Mouse (Mus musculus) adrenal gland, adult 18-20 months (tissue): Measurements from ENCODE around the gene Tysnd1. TPM values are rescaled to one million over a fixed set of nuclear protein-coding genes. Genes with fewer than 3 reads are reported as not detected.
A peak's percentile ranks its signal among the peaks of the same experiment; 100 is the strongest.

Experiments used
- DNase-seq, 2 experiments: peaks; one replicate each; pipeline ENCODE4 v3.0.0; 2021 to 2022; ENCODE audit warnings: low spot score in 2 of 2
- total RNA-seq, 2 experiments: library from RNA; stranded (reverse); gene quantifications; 1 replicate in 1 of 2; 2 replicates in 1 of 2; pipeline ENCODE4 v1.2.3; 2021

Tysnd1 gene
- total RNA-seq, 2 experiments from 2014 or later = 82.4 to 130 TPM

- DNase-seq = no peak
Observed at GRCm38 (mm10) chr10:61734377-61734776, 39.1 kb downstream of the Tysnd1 start.

GRCm38 (mm10) chr10:61736671-61737078 lies 41.4 kb downstream of the Tysnd1 start:
- no peak for DNase-seq

DNA sequence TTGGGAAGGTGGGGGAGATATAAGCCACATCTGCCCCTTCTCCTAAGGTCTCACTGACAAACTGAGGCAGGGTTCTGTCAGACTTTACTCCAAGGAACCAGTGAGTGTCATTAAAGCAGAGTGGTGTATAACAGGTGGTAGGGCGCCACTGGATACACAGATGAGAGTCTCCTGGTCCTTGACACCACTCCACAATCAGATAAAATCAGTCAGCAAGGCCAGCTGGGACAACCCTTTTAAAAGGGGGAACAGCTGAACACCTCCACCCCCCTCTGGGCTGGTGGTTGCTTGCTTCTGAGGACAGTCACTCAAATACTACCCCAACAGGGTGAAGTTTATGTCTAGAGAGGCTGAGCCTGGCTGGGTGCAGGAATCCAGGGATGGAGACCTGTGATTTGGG lies 42.2 kb downstream of the Tysnd1 start:
- no peak for DNase-seq

DNA sequence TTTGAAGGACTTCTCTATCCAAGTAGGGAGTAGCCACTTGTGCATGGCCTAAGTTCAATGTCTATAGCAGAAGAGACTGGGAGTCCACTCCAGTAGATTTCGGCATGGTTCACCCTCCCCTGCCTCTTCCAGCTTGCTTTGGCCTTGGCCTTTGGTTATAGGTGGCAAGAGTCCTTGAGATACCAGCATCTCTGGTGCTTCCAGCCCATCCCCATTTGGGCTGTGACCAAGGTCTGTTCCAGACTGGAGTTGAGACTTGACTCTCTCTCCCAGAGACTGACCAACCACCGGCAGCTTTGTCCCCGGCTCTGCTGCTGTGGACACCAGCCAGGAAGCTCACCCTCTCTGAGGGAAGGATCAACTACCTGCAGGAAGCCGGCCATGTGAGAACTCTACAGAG lies 42.8 kb downstream of the Tysnd1 start:
- no peak for DNase-seq

- peak in 1 of 2 experiments; percentile 51 for DNase-seq
Observed at GRCm38 (mm10) chr10:61741306-61741705, 46.0 kb downstream of the Tysnd1 start.

- no peak for DNase-seq
Observed at GRCm38 (mm10) chr10:61741873-61742272, 46.6 kb downstream of the Tysnd1 start.

DNA sequence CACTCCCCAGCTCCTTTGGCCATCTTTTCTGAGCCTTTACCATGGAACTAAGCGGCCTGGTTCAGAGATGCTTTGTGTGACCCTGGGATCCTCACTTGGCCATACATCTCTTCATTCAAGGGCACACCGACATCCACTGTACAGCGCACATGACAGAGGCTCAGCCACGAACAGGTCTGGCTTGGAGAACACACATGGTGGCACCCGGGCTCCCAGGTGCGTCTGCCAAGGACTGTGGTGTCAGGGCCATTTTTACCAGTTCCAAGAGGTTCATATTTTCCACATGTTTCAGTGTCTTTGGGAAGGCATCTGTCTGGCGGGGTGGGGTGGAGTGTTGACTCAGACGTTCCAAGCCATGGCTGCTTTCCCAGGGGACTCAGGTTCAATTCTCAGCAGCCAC lies 47.0 kb downstream of the Tysnd1 start:
- DNase-seq = no peak

DNA sequence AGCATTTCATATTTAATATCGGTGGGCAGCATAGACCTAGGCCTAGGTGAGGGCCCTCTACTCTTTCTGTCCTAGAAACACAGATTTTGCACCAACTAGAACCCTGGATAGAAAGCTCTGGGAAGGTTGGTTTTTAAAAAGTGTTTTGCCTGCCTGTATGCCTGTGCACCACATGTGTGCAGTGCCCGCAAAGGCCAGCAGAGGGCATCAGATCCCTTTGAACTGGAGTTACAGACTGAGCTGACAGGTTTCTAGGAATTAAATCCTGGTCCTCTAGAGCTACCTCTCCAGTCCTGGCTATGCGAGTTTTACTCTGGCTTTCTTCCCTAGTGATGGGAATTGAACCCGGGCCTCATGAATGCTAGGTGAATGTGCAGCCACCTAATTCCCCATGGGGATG lies 49.8 kb downstream of the Tysnd1 start:
- DNase-seq = no peak

GRCm38 (mm10) chr10:61747302-61747701 lies 52.0 kb downstream of the Tysnd1 start:
- no peak for DNase-seq

DNA sequence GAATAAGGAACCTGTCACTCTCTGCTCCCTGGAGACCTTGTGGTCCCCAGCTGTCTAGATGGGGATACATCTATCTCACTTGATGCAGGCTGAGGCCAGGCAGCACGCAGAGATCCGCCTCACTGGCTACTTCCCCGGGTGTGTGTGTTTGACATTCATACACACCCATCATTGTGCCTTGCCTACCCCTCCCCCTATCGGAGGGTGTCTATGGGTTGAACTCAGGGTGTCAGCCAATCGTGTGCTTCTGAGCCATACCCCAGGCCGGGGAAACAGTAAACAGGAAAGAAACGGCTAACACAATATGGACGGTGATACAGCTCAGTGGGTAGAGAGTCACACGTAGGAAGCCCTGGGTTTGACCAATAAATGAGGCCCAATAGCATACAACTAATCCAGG lies 54.7 kb downstream of the Tysnd1 start:
- DNase-seq = no peak

DNA sequence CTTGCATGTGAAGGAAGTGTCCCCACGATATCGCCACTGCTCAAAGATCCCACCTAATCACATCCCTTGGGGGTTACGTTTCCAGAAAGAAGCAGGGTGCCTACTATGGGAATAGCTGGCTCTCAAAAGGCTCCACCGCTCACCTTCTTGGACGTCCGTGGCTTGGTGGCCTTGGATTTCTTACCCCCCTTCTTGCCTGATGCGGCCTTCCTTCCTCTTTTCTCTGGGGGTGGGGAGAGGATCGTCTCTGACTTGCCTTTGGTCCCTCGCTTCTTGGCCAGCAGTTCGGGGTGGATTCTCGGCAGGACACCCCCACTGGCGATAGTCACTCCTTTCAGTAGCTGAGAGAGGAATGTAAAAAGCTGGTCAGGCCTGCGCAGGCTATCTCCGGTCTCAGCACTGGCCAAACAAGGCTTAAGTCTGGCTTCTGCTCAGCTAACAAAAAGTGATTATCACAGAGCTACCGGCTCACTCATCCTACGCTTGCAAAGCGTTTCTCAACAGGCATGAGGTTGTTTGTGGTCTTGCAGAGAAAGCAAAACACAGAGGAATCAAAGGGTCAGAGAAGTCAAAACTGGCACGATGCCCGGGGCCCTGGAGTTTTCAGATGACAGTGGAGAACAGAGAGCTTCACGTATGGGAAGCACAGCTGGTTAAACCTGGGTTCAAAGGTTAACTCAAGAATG lies 56.4 kb downstream of the Tysnd1 start:
- DNase-seq = peak; percentile 40 to 42

Other genes starting within 250 kb of the Tysnd1 start
- 100 to 1,000 TPM; 111 to 113 TPM for gene Eif4ebp2, start 242.9 kb upstream of the Tysnd1 start, total RNA-seq
- 10 to 100 TPM in 1 of 2 experiments, 1 to 10 TPM in 1; 7.4 to 15.9 TPM for gene Lrrc20, start 219.7 kb upstream of the Tysnd1 start, total RNA-seq
- gene Npffr1, start 100.0 kb upstream of the Tysnd1 start, total RNA-seq = under 1 TPM; 0.17 to 0.26 TPM
- gene Ppa1, start 47.0 kb upstream of the Tysnd1 start, total RNA-seq = 100 to 1,000 TPM; 138 to 160 TPM
- gene Sar1a, start 15.2 kb upstream of the Tysnd1 start, total RNA-seq = 100 to 1,000 TPM; 198 to 216 TPM
- gene Aifm2, start 19.7 kb downstream of the Tysnd1 start, total RNA-seq = 100 to 1,000 TPM; 238 to 400 TPM
- 1 to 10 TPM; 6.9 to 7.4 TPM for gene H2afy2, start 88.6 kb downstream of the Tysnd1 start, total RNA-seq